Mouse (Mus musculus): ENCODE measurements around the gene Mau2. TPM values are rescaled to one million over a fixed set of nuclear protein-coding genes. Genes with fewer than 3 reads are reported as not detected.

Mau2 gene
- total RNA-seq, 4 experiments from 2014 or later = 23.1 to 26.1 (median 24.6) TPM

GRCm38 (mm10) chr8:69974194-69974614 lies 68.3 kb downstream of the Mau2 start:
- peak; percentile 97 to 98 for DNase-seq (ENCODE audit: low spot score in 2 of 2)

GRCm38 (mm10) chr8:69973442-69974161 lies 68.9 kb downstream of the Mau2 start:
- DNase-seq (ENCODE audit: low spot score in 2 of 2) = peak; percentile 14 to 26

- DNase-seq (ENCODE audit: low spot score in 2 of 2) = no peak
Observed at GRCm38 (mm10) chr8:69973063-69973441, 69.5 kb downstream of the Mau2 start.

GRCm38 (mm10) chr8:69970880-69971279 lies 71.7 kb downstream of the Mau2 start:
- no peak for DNase-seq (ENCODE audit: low spot score in 2 of 2)

GRCm38 (mm10) chr8:69967291-69967933 lies 75.1 kb downstream of the Mau2 start:
- DNase-seq (ENCODE audit: low spot score in 2 of 2) = no peak

Other genes starting within 250 kb of the Mau2 start
- gene Gmip, start 234.1 kb downstream of the Mau2 start, total RNA-seq (2022) = 1 to 10 TPM; 2.7 to 5.3 (median 3.5) TPM
- gene Lpar2, start 220.3 kb downstream of the Mau2 start, total RNA-seq (2022) = under 1 TPM in 3 of 4 experiments, not detected in 1; 0.07 to 0.13 (median 0.07) TPM
- not detected for gene Pbx4, start 210.2 kb downstream of the Mau2 start, total RNA-seq (2022)
- gene Cilp2, start 155.0 kb downstream of the Mau2 start, total RNA-seq (2022) = 1 to 10 TPM; 1.2 to 6.0 (median 2.1) TPM
- gene Tssk6, start 140.6 kb downstream of the Mau2 start, total RNA-seq (2022) = not detected
- gene Ndufa13, start 140.2 kb downstream of the Mau2 start, total RNA-seq (2022) = 100 to 1,000 TPM; 248 to 328 (median 285) TPM
- gene Yjefn3, start 140.0 kb downstream of the Mau2 start, total RNA-seq (2022) = 10 to 100 TPM in 3 of 4 experiments, 1 to 10 TPM in 1; 8.2 to 10.8 (median 10.5) TPM
- gene Gatad2a, start 46.4 kb downstream of the Mau2 start, total RNA-seq (2022) = 10 to 100 TPM; 20.5 to 26.4 (median 25.2) TPM
- 10 to 100 TPM; 16.7 to 20.4 (median 18.1) TPM for gene Sugp1, start 79 bp upstream of the Mau2 start, total RNA-seq (2022)
- under 1 TPM; 0.17 to 0.48 (median 0.35) TPM for gene Tm6sf2, start 30.2 kb upstream of the Mau2 start, total RNA-seq (2022)
- under 1 TPM in 1 of 4 experiments, not detected in 3; 0.08 TPM for gene Hapln4, start 40.7 kb upstream of the Mau2 start, total RNA-seq (2022)
- under 1 TPM in 3 of 4 experiments, not detected in 1; 0.05 to 0.11 (median 0.08) TPM for gene Ncan, start 78.1 kb upstream of the Mau2 start, total RNA-seq (2022)
- 1 to 10 TPM; 4.1 to 6.5 (median 4.6) TPM for gene Nr2c2ap, start 88.6 kb upstream of the Mau2 start, total RNA-seq (2022)
- 10 to 100 TPM in 1 of 4 experiments, 1 to 10 TPM in 3; 8.5 to 10.6 (median 9.1) TPM for gene Rfxank, start 96.4 kb upstream of the Mau2 start, total RNA-seq (2022)
- 10 to 100 TPM in 3 of 4 experiments, 1 to 10 TPM in 1; 9.8 to 14.9 (median 14.1) TPM for gene Borcs8, start 96.8 kb upstream of the Mau2 start, total RNA-seq (2022)
- gene Mef2b, start 97.0 kb upstream of the Mau2 start, total RNA-seq (2022) = under 1 TPM in 3 of 4 experiments, not detected in 1; 0.32 to 0.36 (median 0.34) TPM
- gene Tmem161a, start 129.6 kb upstream of the Mau2 start, total RNA-seq (2022) = 10 to 100 TPM; 77.0 to 87.6 (median 85.9) TPM
- 10 to 100 TPM; 27.4 to 34.4 (median 31.1) TPM for gene Slc25a42, start 169.6 kb upstream of the Mau2 start, total RNA-seq (2022)
- gene Sugp2, start 191.5 kb upstream of the Mau2 start, total RNA-seq (2022) = 10 to 100 TPM; 41.1 to 50.5 (median 42.9) TPM
- gene Armc6, start 191.7 kb upstream of the Mau2 start, total RNA-seq (2022) = 1 to 10 TPM; 5.5 to 8.7 (median 7.6) TPM
- 1 to 10 TPM; 3.1 to 4.4 (median 3.2) TPM for gene Homer3, start 240.1 kb upstream of the Mau2 start, total RNA-seq (2022)